Mouse (Mus musculus) cerebellum, adult 11 months (tissue): ENCODE measurements around the gene Mtch1.
A peak's percentile ranks its signal among the peaks of the same experiment; 100 is the strongest.
"Not testable (repeated sequence)": the region's sequence is repeated elsewhere in the genome, so short reads cannot be mapped to it uniquely, and the experiment has no call there.

ENCODE experiments used
- DNase-seq: peaks from one replicate; pipeline ENCODE4 v3.0.0; 2022

Mtch1 gene

DNA sequence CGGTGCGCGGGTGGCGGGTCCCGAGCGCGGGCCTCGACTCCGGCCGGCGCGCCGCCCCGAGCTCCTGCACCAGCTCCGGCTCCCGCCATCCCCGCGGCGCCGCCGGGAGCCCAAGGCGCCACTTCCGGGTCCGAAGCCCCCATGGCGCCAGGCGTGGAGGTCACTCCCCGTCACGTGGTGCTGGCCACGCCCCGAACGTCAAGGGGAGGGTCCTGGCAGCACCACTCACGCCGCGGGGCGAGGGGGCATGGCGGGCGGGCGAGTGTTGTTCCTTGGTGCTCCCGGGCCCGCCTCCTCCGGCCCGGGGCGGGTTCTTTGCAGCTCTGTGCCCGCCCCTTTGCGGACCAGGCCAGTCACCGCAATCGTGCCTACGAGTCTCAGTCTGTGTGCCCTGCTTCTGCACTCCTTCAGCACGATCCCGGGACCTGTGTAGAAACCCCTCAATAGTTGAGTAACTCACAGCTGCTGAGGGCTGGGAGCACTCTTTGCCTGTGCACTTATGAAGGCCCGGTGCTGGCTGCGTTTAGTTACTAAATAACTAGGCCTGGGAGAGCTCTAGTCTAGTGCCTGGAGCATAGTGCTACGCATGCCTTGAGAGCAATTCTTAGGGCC is at the start of gene Mtch1:
Mtch1 (minus strand) TSS at position 290 of the 612 bp plus-strand sequence.
- peak; percentile 97 for DNase-seq

GRCm38 (mm10) chr17:29396821-29397242 is 49.1 kb upstream of the Mtch1 start:
- peak; percentile 80 for DNase-seq

DNA sequence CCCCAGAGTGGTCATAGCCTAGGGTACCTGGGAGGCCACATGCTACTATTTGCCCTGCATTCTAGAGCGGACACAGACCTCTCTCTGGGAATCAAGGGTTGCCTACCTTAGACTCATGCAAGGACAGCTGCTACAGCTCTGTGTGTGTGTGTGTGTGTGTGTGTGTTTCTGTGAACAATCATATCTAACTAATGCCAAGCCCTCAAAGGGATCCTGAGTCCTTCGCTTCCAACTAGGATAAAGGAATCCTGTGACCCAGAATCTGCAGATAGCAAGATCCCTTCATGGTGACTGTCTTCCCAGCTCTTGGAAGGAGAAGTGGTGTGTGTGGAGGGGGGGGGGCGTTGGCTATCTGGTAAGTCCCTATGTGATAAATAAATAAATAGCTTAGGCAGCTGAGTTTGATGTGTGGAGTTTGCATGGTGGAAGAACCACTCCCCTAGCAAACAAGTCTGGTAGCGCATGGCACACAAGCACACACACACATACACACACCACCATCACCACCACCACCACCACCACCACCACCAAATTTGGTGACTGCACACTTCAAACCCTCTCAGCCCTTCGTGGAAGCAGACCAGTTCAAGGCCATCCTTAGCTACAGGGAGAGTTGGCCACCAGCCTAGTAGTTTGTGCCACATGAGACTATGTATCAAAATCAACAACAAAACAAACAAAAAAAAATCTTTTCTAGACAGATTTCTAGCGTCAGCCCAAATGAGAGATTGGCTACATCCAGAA is 48.5 kb upstream of the Mtch1 start:
- DNase-seq: no peak

DNA sequence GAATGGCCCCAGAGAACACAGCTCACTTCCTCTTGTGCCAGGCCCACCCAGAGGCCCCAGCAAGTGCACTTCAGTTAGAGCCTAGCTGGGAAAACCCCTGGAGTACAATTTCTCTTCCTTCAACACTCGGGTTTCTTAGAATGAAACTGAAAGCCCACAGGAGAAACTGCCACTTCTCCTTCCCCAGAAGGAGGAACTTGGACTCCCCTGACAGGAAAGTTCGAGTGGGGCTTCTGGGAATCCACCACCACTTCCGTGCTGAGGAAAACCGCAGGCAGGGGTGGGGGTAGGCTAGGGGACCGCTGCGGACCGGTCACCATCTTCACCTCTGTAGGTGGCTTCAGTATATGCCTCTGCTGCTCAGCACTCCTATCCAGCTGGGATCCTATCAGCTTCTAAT is 47.6 kb upstream of the Mtch1 start:
- no peak for DNase-seq

DNA sequence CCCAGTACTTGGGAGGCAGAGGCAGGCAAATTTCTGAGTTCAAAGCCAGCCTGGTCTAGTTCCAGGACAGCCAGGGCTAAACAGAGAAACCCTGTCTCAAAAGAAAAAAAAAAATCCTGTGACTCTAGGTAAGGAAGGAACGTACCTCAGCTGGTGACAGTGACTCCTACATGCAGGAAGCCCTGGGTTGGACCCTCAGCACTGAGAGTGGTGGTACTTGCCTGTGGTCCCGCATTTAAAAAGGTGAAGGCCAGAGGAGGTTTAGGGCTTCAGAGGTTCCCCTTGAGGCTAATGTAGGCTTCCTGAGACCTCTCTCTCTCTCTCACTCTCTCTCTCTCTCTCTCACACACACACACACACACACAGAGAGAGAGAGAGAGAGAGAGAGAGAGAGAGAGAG is 47.0 kb upstream of the Mtch1 start:
- not testable (repeated sequence) for DNase-seq

DNA sequence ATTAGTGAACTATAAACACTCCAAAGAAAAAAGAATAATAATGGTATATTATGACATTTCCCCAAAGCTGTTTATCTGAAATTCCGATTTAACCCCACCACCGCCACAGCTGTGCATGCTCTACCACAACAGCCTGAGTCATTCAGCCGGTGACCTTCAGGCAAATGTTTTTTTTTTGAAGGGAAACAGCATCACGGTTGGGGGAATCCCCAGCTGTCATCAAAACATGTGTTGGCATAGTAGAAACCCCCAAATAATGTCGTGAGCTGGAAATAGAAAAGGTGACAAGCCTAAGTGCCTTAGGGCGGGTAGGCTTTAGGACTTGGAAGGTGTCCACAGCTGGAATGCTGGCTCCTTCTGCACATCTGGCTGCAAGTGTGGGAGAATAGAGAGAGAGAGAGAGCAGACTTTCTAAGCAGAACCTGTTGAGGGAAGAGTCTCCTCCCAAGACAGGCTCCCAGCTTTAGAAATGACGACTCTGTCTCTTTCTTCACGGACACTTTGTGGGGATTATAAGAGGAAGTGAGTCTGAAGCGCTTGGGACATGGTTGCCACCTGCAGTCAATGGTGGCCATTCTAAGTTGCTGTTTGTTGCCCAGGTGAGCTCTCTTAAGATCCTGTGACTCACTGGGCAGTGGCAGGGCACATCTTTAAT is 46.5 kb upstream of the Mtch1 start:
- no peak for DNase-seq

DNA sequence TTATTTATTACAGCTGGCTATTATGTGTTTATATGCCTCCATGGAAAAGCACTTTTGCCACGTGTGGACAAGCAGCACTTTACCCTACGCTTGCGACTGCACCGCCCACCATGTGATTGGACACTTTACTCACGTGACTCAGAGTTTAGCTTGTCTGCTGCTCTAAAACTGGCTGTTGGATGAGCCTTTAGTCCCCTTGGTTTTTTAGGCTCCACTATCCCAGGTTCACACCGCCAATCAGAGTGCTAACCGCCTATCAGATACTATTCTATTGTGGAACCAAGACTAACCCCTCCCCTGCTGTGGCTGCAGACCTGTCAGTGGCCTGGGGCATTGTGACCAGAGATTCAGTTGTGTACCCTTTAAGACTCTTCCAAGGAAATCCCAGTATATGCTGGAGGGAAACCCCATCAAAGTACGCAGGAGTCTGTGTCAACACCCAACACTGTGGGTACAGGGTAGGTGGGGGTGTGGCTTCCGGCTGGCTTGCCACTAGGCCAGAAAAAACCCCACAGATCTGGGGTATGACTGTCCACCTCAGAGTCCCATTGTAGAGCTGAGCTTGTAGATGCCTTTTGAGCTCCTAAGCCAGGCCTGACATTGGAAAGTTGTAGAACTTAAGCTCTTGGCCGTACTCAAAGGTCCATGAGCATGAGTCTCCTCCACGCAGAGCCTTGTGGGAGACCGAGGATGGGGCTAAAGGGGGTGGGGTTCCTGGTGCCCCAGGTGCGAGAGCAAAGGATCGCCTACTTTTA is 45.8 kb upstream of the Mtch1 start:
- DNase-seq: no peak

- no peak for DNase-seq
Observed at GRCm38 (mm10) chr17:29391280-29391679, 43.5 kb upstream of the Mtch1 start.

GRCm38 (mm10) chr17:29388978-29389377 is 41.2 kb upstream of the Mtch1 start:
- no peak for DNase-seq

DNA sequence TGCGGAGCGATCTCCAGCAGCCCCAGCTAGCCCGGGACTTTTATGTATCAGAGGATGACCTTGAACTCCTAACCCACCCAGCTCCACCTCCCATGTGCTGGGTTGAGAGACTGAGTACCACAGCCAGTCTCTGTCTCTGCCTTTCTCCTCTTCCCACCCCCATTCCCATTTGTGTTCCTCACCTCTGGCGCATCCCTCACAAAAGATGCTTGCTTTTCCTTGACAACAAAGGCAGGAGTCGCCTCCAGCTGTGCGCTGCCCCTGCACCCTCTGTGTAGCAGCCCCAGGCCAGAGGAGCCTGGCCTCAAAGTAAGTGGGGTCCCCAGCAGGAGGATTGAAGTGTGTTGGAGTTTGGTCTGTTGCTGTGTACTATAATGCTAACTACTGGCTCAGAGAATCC is 38.0 kb upstream of the Mtch1 start:
- no peak for DNase-seq

DNA sequence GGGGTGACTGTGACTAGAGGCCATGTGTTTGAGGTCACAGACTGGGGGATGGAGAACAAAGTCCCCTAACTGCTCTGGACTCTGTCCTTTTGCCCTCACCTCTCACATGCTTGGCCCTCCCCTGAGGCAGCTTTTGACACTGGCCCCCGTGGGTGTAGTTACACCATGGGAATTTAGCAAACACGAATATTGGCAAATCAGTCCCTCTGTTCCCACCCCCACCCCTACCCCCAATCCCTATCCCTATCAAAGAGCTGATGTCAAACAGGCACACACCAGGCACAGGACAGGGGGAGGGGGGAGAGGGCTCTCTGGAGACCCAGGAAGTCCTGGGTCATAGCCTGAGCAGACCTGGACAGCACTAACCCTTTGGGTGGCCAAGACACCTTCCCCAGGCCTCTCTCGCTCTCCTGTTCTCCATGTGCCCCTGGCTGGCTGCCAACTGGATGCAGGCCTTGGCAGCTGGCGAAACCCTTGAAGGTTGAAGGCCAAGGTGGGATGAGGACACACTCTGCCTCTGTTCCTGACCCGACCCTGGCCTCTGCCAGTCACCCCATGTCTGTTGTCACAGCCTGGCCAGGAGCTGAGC is 37.2 kb upstream of the Mtch1 start:
- DNase-seq: no peak

GRCm38 (mm10) chr17:29383923-29384322 is 36.2 kb upstream of the Mtch1 start:
- DNase-seq: no peak

DNA sequence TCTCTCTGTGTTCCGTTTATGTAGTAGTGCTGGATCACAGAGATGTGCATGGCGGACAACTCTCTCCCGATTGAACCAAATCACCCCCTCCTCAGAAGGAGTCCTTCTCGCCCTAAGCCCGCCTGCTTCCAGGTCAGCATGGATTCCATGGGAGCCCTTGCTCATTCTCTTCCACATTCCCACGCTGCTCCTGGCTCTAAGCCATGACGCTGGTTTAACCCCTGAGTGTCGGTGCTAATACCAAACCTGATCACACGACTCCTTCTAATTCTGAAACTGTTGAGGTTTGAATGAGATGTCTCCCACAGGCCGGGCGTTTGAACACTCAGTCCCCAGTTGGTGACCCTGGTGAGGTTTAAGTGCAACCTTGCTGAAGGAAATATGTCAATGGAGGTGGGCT is 34.7 kb upstream of the Mtch1 start:
- DNase-seq: no peak

DNA sequence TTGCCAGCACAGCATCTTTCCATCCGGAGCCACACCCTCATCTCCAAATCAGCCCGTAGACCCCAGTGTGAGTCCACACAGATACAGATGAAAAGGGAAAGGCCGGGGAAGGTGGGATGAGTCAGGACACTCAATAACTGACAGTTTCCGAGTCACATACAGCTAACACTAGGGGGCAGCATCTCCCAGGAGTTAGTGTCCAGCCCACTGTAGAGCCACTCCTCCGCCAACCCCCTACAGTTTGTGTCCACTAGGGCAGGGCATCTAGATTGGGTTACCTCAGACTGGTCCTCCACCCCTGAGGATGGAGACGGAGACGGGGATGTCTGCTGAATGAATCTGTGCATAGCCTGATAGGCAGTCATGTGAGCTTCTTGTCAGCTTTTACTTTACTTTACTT is 33.7 kb upstream of the Mtch1 start:
- peak; percentile 41 for DNase-seq

DNA sequence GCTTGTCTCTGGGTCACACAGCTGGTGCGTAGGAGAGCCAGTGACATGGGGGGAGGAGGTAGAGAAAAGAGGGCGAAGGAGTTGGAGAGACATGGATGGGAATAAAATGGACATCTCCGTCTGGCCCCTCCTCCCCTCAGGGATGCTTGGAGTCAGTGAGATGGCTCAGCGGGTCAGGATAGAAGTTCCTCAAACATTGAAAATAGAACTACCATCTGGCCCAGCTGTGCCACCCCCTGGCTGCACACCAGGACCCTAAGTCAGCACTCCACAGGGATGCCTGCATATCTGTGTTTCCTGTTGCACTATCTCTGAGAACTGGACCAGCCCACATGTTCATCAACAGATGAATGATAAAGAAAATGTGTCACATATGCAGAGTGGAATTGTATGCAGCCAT is 32.5 kb upstream of the Mtch1 start:
- no peak for DNase-seq

GRCm38 (mm10) chr17:29378056-29378455 is 30.3 kb upstream of the Mtch1 start:
- DNase-seq: no peak

GRCm38 (mm10) chr17:29375871-29376270 is 28.1 kb upstream of the Mtch1 start:
- DNase-seq: no peak

- peak; percentile 91 for DNase-seq
Observed at GRCm38 (mm10) chr17:29370984-29371723, 23.4 kb upstream of the Mtch1 start.

- no peak for DNase-seq
Observed at GRCm38 (mm10) chr17:29368726-29369125, 21.0 kb upstream of the Mtch1 start.

GRCm38 (mm10) chr17:29365105-29365621 is 17.4 kb upstream of the Mtch1 start:
- DNase-seq: peak; percentile 44

- no peak for DNase-seq
Observed at GRCm38 (mm10) chr17:29363109-29363508, 15.4 kb upstream of the Mtch1 start.
